Mouse (Mus musculus): ENCODE results near the gene Rai14. TPM values are rescaled to one million over a fixed set of nuclear protein-coding genes. Genes with fewer than 3 reads are reported as not detected.

The Rai14 gene
- polyA plus RNA-seq, 1 experiment from 2014 or later: 12.7 TPM

- no peak for ATAC-seq (replicated peaks; ENCODE audit: extremely low read depth, insufficient read depth, low FRiP score)
- no peak overlapping the region for H3K4me3 ChIP-seq (ENCODE audit: low read length)
- H3K36me3 ChIP-seq (ENCODE audit: control insufficient read depth, insufficient read depth): peaks cover 2% of the 10 kb centered on the region; the same call in 1 of the 2 replicates
- H3K27ac ChIP-seq (ENCODE audit: low read length): no peak overlapping the region
- H3K9me3 ChIP-seq (replicated peaks; ENCODE audit: control insufficient read depth, low read length): 0 out of 2 replicates have a peak, but pooled peaks cover 3% of the 10 kb centered on the region
- H3K4me1 ChIP-seq (ENCODE audit: control insufficient read depth, insufficient read depth, low read length): peaks cover 3% of the 10 kb centered on the region; the same call in 1 of the 2 replicates
- H3K27me3 ChIP-seq (ENCODE audit: control insufficient read depth, insufficient read depth, low read length): no peaks in the 10 kb centered on the region
- 61% methylated on average over 8 of the region's 8 CpGs for WGBS
- no peak overlapping the region for H3K4me2 ChIP-seq (ENCODE audit: low read depth, low read length)
- no peak overlapping the region for H3K9ac ChIP-seq (ENCODE audit: low read length)
Observed at GRCm38 (mm10) chr15:10706414-10706813, 8.0 kb downstream of the Rai14 start.

- Histone ChIP-seq H3K27me3 (ENCODE audit: control insufficient read depth, insufficient read depth, low read length) (no peaks in the 10 kb centered on the region), H3K9me3 (replicated peaks; ENCODE audit: control insufficient read depth, low read length) (0 out of 2 replicates have a peak, but pooled peaks cover 3% of the 10 kb centered on the region), H3K9ac (ENCODE audit: low read length) (no peak overlapping the region), H3K4me1 (ENCODE audit: control insufficient read depth, insufficient read depth, low read length) (peaks cover 3% of the 10 kb centered on the region; the same call in 1 of the 2 replicates), H3K4me3 (ENCODE audit: low read length) (no peak overlapping the region), H3K36me3 (ENCODE audit: control insufficient read depth, insufficient read depth) (peaks cover 2% of the 10 kb centered on the region; the same call in 1 of the 2 replicates), H3K4me2 (ENCODE audit: low read depth, low read length) (no peak overlapping the region), H3K27ac (ENCODE audit: low read length) (no peak overlapping the region)
- WGBS: 78% methylated on average over 5 of the region's 5 CpGs
- ATAC-seq (replicated peaks; ENCODE audit: extremely low read depth, insufficient read depth, low FRiP score): no peak
Observed at GRCm38 (mm10) chr15:10705752-10706151, 8.7 kb downstream of the Rai14 start.

- WGBS: 83% methylated on average over 8 of the region's 8 CpGs
- ATAC-seq (replicated peaks; ENCODE audit: extremely low read depth, insufficient read depth, low FRiP score): no peak
- Histone ChIP-seq H3K36me3 (ENCODE audit: control insufficient read depth, insufficient read depth) (no peaks in the 10 kb centered on the region), H3K27ac (ENCODE audit: low read length) (no peak overlapping the region), H3K9ac (ENCODE audit: low read length) (no peak overlapping the region), H3K4me2 (ENCODE audit: low read depth, low read length) (no peak overlapping the region), H3K4me1 (ENCODE audit: control insufficient read depth, insufficient read depth, low read length) (peaks cover 3% of the 10 kb centered on the region; the same call in 1 of the 2 replicates), H3K9me3 (replicated peaks; ENCODE audit: control insufficient read depth, low read length) (0 out of 2 replicates have a peak, but pooled peaks cover 3% of the 10 kb centered on the region), H3K4me3 (ENCODE audit: low read length) (no peak overlapping the region), H3K27me3 (ENCODE audit: control insufficient read depth, insufficient read depth, low read length) (no peaks in the 10 kb centered on the region)
Observed at GRCm38 (mm10) chr15:10704328-10704727, 10.1 kb downstream of the Rai14 start.

DNA sequence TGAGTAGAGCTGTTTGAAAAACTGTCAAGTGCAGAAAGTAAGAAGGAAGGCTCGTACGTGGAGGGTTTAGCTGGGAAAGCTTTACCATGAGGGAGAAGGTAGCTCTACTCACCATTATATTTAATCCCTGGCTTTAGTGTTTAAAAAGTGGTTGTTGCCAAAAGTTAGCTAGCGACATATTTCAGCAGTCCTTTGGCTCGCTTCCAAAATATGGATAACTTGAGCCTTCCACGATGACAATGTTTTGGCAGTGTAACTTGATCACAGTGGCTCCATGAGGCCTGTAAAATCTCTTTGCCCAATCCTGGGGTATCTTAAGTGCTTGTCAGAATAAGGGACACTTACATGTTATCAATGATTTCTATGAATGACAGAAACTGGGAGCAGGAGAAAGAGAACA is 12.9 kb downstream of the Rai14 start:
- peaks cover 3% of the 10 kb centered on the region; the same call in 1 of the 2 replicates for H3K4me1 ChIP-seq (ENCODE audit: control insufficient read depth, insufficient read depth, low read length)
- ATAC-seq (replicated peaks; ENCODE audit: extremely low read depth, insufficient read depth, low FRiP score): no peak
- H3K9ac ChIP-seq (ENCODE audit: low read length): no peak overlapping the region
- 0 out of 2 replicates have a peak, but pooled peaks cover 3% of the 10 kb centered on the region for H3K9me3 ChIP-seq (replicated peaks; ENCODE audit: control insufficient read depth, low read length)
- H3K4me2 ChIP-seq (ENCODE audit: low read depth, low read length): no peak overlapping the region
- no peaks in the 10 kb centered on the region for H3K36me3 ChIP-seq (ENCODE audit: control insufficient read depth, insufficient read depth)
- H3K27me3 ChIP-seq (ENCODE audit: control insufficient read depth, insufficient read depth, low read length): no peaks in the 10 kb centered on the region
- H3K27ac ChIP-seq (ENCODE audit: low read length): no peak overlapping the region
- H3K4me3 ChIP-seq (ENCODE audit: low read length): no peak overlapping the region
- WGBS: 48% methylated on average over 5 of the region's 5 CpGs

DNA sequence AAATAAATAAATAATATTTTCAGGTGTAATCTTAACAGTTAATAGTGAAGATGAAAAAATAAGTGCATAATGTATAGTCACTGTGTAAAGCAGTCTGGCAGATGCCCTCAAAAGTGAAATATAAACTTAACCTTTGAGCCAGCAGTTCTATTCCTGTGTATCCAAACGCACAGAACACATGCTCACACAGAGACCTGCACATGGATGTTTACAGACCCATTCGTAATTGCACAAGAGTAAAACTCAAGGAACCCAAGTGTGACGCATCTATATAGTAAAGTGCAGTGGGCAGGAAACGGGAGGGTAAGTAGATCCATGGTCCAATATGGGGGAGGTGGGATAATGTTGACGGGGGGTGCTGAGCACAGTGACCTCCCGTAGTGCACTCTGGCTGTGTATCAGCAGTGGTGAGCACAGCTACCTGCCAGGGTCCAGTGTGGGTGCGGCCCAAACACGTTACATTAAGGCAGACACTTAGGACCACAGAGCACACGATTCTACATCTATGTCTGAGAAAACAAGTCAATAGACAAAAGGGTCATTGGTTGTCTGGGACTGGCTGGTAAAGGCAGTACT is 13.4 kb downstream of the Rai14 start:
- Histone ChIP-seq H3K36me3 (ENCODE audit: control insufficient read depth, insufficient read depth) (no peaks in the 10 kb centered on the region), H3K9ac (ENCODE audit: low read length) (no peak overlapping the region), H3K4me2 (ENCODE audit: low read depth, low read length) (no peak overlapping the region), H3K9me3 (replicated peaks; ENCODE audit: control insufficient read depth, low read length) (0 out of 2 replicates have a peak, but pooled peaks cover 3% of the 10 kb centered on the region), H3K27ac (ENCODE audit: low read length) (no peak overlapping the region), H3K27me3 (ENCODE audit: control insufficient read depth, insufficient read depth, low read length) (no peaks in the 10 kb centered on the region), H3K4me3 (ENCODE audit: low read length) (no peak overlapping the region), H3K4me1 (ENCODE audit: control insufficient read depth, insufficient read depth, low read length) (peaks cover 3% of the 10 kb centered on the region; the same call in 1 of the 2 replicates)
- ATAC-seq (replicated peaks; ENCODE audit: extremely low read depth, insufficient read depth, low FRiP score): no peak
- 85% methylated on average over 9 of the region's 9 CpGs for WGBS

DNA sequence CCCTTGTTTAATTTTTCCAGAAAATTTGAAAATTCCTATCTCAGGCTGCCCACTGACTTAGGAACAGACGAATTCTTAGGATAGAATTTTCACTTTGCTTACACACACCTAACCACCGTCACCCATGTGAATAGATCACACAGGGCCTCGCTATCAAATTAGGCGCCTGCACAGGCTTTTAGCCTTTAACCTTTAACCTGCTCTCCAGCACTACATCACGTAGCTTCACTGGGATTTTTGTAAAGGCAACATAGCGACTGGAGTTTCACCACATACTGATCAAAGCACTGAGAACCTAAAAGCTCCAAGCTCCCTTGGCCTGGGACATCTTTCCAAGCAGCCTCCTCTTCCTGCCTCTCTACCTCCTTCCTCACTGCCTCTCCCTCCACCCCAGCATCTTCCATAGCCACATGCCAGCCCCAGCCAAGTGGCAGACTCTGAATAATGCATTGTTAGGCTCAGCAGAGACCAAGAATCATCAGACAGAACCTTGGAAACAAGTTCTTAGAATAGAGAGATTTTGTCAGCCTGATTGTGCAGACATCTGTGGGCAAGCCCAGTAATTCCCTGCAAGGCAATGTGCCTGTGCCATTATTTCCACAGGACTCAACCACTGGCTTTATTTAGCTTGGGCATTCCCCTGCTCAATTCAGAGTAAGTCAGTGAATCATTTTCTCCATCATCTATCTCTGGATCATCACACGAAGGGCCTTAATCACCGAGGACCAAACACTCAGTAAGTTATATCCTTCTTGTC is 17.8 kb downstream of the Rai14 start:
- no peak for ATAC-seq (replicated peaks; ENCODE audit: extremely low read depth, insufficient read depth, low FRiP score)
- H3K4me2 ChIP-seq (ENCODE audit: low read depth, low read length): no peak overlapping the region
- H3K4me3 ChIP-seq (ENCODE audit: low read length): no peak overlapping the region
- H3K27me3 ChIP-seq (ENCODE audit: control insufficient read depth, insufficient read depth, low read length): no peaks in the 10 kb centered on the region
- H3K4me1 ChIP-seq (ENCODE audit: control insufficient read depth, insufficient read depth, low read length): no peaks in the 10 kb centered on the region
- no peak overlapping the region for H3K9ac ChIP-seq (ENCODE audit: low read length)
- WGBS: 74% methylated on average over 8 of the region's 8 CpGs
- no peaks in the 10 kb centered on the region for H3K9me3 ChIP-seq (replicated peaks; ENCODE audit: control insufficient read depth, low read length)
- no peaks in the 10 kb centered on the region for H3K36me3 ChIP-seq (ENCODE audit: control insufficient read depth, insufficient read depth)
- H3K27ac ChIP-seq (ENCODE audit: low read length): no peak overlapping the region

DNA sequence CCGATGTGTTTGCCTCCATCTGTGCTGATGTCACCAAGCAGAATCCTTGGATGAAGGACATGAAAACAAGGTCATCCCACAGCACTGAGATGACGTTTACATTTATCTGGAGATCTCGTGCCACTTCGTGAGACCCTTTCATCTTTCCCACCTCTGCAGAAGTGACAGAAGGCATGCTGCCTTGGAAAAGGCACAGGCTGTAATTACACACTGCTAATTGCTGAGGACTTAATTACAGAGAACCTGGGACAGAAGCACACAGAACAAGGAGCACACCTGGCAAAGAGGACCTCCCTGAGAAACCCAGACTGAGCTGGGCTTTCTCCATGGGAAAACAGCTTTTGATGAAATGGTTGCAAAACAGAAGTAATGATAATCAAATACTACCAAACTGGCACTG is 21.8 kb downstream of the Rai14 start:
- H3K4me2 ChIP-seq (ENCODE audit: low read depth, low read length): no peak overlapping the region
- peaks cover 7% of the 10 kb centered on the region; the same call in 1 of the 2 replicates for H3K4me1 ChIP-seq (ENCODE audit: control insufficient read depth, insufficient read depth, low read length)
- ATAC-seq (replicated peaks; ENCODE audit: extremely low read depth, insufficient read depth, low FRiP score): no peak
- no peak overlapping the region for H3K4me3 ChIP-seq (ENCODE audit: low read length)
- H3K9ac ChIP-seq (ENCODE audit: low read length): no peak overlapping the region
- no peaks in the 10 kb centered on the region for H3K27me3 ChIP-seq (ENCODE audit: control insufficient read depth, insufficient read depth, low read length)
- no peaks in the 10 kb centered on the region for H3K9me3 ChIP-seq (replicated peaks; ENCODE audit: control insufficient read depth, low read length)
- H3K36me3 ChIP-seq (ENCODE audit: control insufficient read depth, insufficient read depth): peaks cover 5% of the 10 kb centered on the region; the same call in 1 of the 2 replicates
- no peak overlapping the region for H3K27ac ChIP-seq (ENCODE audit: low read length)
- 59% methylated on average over 4 of the region's 4 CpGs for WGBS

- Histone ChIP-seq H3K9me3 (replicated peaks; ENCODE audit: control insufficient read depth, low read length) (no peaks in the 10 kb centered on the region), H3K27ac (ENCODE audit: low read length) (no peak overlapping the region), H3K4me2 (ENCODE audit: low read depth, low read length) (no peak overlapping the region), H3K9ac (ENCODE audit: low read length) (no peak overlapping the region), H3K36me3 (ENCODE audit: control insufficient read depth, insufficient read depth) (peaks cover 5% of the 10 kb centered on the region; the same call in 1 of the 2 replicates), H3K27me3 (ENCODE audit: control insufficient read depth, insufficient read depth, low read length) (no peaks in the 10 kb centered on the region), H3K4me1 (ENCODE audit: control insufficient read depth, insufficient read depth, low read length) (peaks cover 7% of the 10 kb centered on the region; the same call in 1 of the 2 replicates), H3K4me3 (ENCODE audit: low read length) (no peak overlapping the region)
- ATAC-seq (replicated peaks; ENCODE audit: extremely low read depth, insufficient read depth, low FRiP score): no peak
- WGBS: 55% methylated on average over 6 of the region's 6 CpGs
Observed at GRCm38 (mm10) chr15:10691481-10691880, 22.9 kb downstream of the Rai14 start.

GRCm38 (mm10) chr15:10690973-10691372 is 23.5 kb downstream of the Rai14 start:
- H3K27me3 ChIP-seq (ENCODE audit: control insufficient read depth, insufficient read depth, low read length): no peaks in the 10 kb centered on the region
- no peak overlapping the region for H3K27ac ChIP-seq (ENCODE audit: low read length)
- peaks cover 5% of the 10 kb centered on the region; the same call in 1 of the 2 replicates for H3K36me3 ChIP-seq (ENCODE audit: control insufficient read depth, insufficient read depth)
- H3K4me3 ChIP-seq (ENCODE audit: low read length): no peak overlapping the region
- H3K4me1 ChIP-seq (ENCODE audit: control insufficient read depth, insufficient read depth, low read length): peaks cover 7% of the 10 kb centered on the region; the same call in 1 of the 2 replicates
- H3K4me2 ChIP-seq (ENCODE audit: low read depth, low read length): no peak overlapping the region
- no peaks in the 10 kb centered on the region for H3K9me3 ChIP-seq (replicated peaks; ENCODE audit: control insufficient read depth, low read length)
- no peak for ATAC-seq (replicated peaks; ENCODE audit: extremely low read depth, insufficient read depth, low FRiP score)
- H3K9ac ChIP-seq (ENCODE audit: low read length): no peak overlapping the region
- 75% methylated on average over 5 of the region's 5 CpGs for WGBS
